Mouse (Mus musculus): ENCODE measurements at regions not wholly inside any gene's neighbourhood (a gene's known extent, or its start where the extent isn't known, plus 50 kb on each side); places are given as distances from the start of the nearest gene placed in this dataset.

- peak; percentile 18 for DNase-seq
These were observed 272.4 kb downstream of the Dhx15 start for GRCm38 (mm10) chr5:51917812-51918448.

GRCm38 (mm10) chr5:51914731-51915130 lies 275.6 kb downstream of the Dhx15 start:
- no peak for DNase-seq

- DNase-seq, result no peak
These were observed 281.5 kb downstream of the Dhx15 start for GRCm38 (mm10) chr5:51908861-51909260.

- no peak for DNase-seq
These were observed 283.8 kb downstream of the Dhx15 start for GRCm38 (mm10) chr5:51906315-51907109.

- DNase-seq, result no peak
These were observed 296.2 kb downstream of the Dhx15 start for GRCm38 (mm10) chr5:51894159-51894558.

GRCm38 (mm10) chr5:51891341-51891740 lies 299.0 kb downstream of the Dhx15 start:
- DNase-seq, result no peak

- DNase-seq, result no peak
These were observed 301.9 kb downstream of the Dhx15 start for GRCm38 (mm10) chr5:51888404-51888803.

- DNase-seq, result no peak
These were observed 307.7 kb downstream of the Dhx15 start for GRCm38 (mm10) chr5:51882594-51882993.

GRCm38 (mm10) chr5:51882173-51882572 lies 308.1 kb downstream of the Dhx15 start:
- DNase-seq, result no peak

GRCm38 (mm10) chr5:51876846-51877245 lies 309.3 kb upstream of the Ppargc1a start:
- DNase-seq, result no peak

GRCm38 (mm10) chr5:51873571-51873970 lies 306.0 kb upstream of the Ppargc1a start:
- no peak for DNase-seq

- no peak for DNase-seq
These were observed 304.2 kb upstream of the Ppargc1a start for GRCm38 (mm10) chr5:51871735-51872134.

GRCm38 (mm10) chr5:51868223-51868713 lies 300.7 kb upstream of the Ppargc1a start:
- DNase-seq, result no peak

- peak; percentile 9 for DNase-seq
These were observed 298.5 kb upstream of the Ppargc1a start for GRCm38 (mm10) chr5:51866002-51866401.

GRCm38 (mm10) chr5:51860496-51860895 lies 293.0 kb upstream of the Ppargc1a start:
- DNase-seq, result no peak

GRCm38 (mm10) chr5:51853456-51854124 lies 286.1 kb upstream of the Ppargc1a start:
- DNase-seq, result no peak

- no peak for DNase-seq
These were observed 282.6 kb upstream of the Ppargc1a start for GRCm38 (mm10) chr5:51850091-51850490.

- no peak for DNase-seq
These were observed 281.7 kb upstream of the Ppargc1a start for GRCm38 (mm10) chr5:51849236-51849635.

GRCm38 (mm10) chr5:51842189-51842588 lies 274.7 kb upstream of the Ppargc1a start:
- no peak for DNase-seq

GRCm38 (mm10) chr5:51841763-51842162 lies 274.2 kb upstream of the Ppargc1a start:
- DNase-seq, result no peak

GRCm38 (mm10) chr5:51840638-51841329 lies 273.3 kb upstream of the Ppargc1a start:
- DNase-seq, result no peak

- no peak for DNase-seq
These were observed 271.8 kb upstream of the Ppargc1a start for GRCm38 (mm10) chr5:51839292-51839691.

GRCm38 (mm10) chr5:51830551-51830950 lies 263.0 kb upstream of the Ppargc1a start:
- DNase-seq, result peak; percentile 15

Measured in cerebellum, adult 11-12 months (tissue).